Mouse (Mus musculus) myocyte (in vitro differentiated cells): ENCODE results near the gene Mamld1.

Experiments
- E2F4 ChIP-seq: IDR thresholded peaks from one replicate; pipeline ENCODE4 v1.6.1; 2011; ENCODE audit warnings: mild to moderate bottlenecking, control low read depth, moderate library complexity; ENCODE audit not compliant: insufficient read depth
- MYOD1 ChIP-seq, 3 experiments: IDR thresholded peaks; one replicate each; pipeline ENCODE4 v1.6.1; 2011; ENCODE audit warnings: control low read depth in 2 of 3, low read depth in 2 of 3, mild to moderate bottlenecking in 2 of 3, moderate library complexity in 1 of 3; ENCODE audit not compliant: insufficient read length in 2 of 3, control insufficient read depth in 1 of 3
- MYOG ChIP-seq, 3 experiments: IDR thresholded peaks; one replicate each; pipeline ENCODE4 v1.6.1; 2011; ENCODE audit warnings: control low read depth in 2 of 3, low read depth in 2 of 3, mild to moderate bottlenecking in 2 of 3; ENCODE audit not compliant: insufficient read length in 2 of 3, control insufficient read depth in 1 of 3, insufficient read depth in 1 of 3
- POLR2A ChIP-seq: IDR thresholded peaks from one replicate; pipeline ENCODE4 v1.6.1; 2011; ENCODE audit warnings: low read depth, mild to moderate bottlenecking, control low read depth, moderate library complexity; ENCODE audit not compliant: insufficient read length
- POLR2AphosphoS2 ChIP-seq: IDR thresholded peaks from one replicate; pipeline ENCODE4 v1.6.1; 2011; ENCODE audit warnings: low read depth, control low read depth; ENCODE audit not compliant: insufficient read length
- USF1 ChIP-seq: IDR thresholded peaks from one replicate; pipeline ENCODE4 v1.6.1; 2011; ENCODE audit warnings: low read depth, mild to moderate bottlenecking, control low read depth, moderate library complexity

DNA sequence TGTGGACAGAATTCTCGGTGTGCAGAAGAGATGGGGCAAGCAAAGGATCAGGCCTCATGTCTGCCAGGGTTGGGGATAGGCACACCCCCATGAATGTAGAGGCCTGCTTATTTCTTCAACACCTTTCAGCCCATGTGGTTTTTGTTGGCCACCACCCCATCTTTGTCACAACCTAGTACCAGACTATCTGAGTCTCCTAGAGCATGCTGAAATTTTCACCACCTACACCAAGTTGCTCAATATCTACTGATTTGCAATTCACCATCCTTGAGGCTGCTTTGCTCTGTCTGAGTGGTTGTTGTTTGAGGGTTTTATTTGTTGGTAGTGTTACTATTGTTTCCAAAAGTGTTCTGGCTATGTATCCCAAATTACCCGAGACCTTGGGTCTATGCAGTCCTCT lies 91.3 kb downstream of the Mamld1 start:
- TF ChIP-seq MYOD1 (IDR thresholded peaks at IDR 0.05; ENCODE audit: control insufficient read depth in 1 of 3, insufficient read length in 2 of 3, low read depth in 2 of 3), result no peak
- TF ChIP-seq POLR2A, result no peak
- TF ChIP-seq POLR2AphosphoS2, result no peak
- no peak for TF ChIP-seq MYOG (IDR thresholded peaks at IDR 0.05; ENCODE audit: control insufficient read depth in 1 of 3, insufficient read depth in 1 of 3, insufficient read length in 2 of 3, low read depth in 2 of 3)
- TF ChIP-seq E2F4, result no peak
- no peak for TF ChIP-seq USF1
